Mouse (Mus musculus): Measurements from ENCODE around the gene Uso1. TPM values are rescaled to one million over a fixed set of nuclear protein-coding genes. Genes with fewer than 3 reads are reported as not detected.
"Not testable (repeated sequence)": the region's sequence is repeated elsewhere in the genome, so short reads cannot be mapped to it uniquely, and the experiment has no call there.

Gene Uso1
- total RNA-seq, 4 experiments from 2014 or later: 43.0 to 49.2 (median 46.7) TPM

GRCm38 (mm10) chr5:92127141-92127625 lies 10.6 kb upstream of the Uso1 start:
- DNase-seq (ENCODE audit: low spot score): no peak

GRCm38 (mm10) chr5:92127751-92128150 lies 10.0 kb upstream of the Uso1 start:
- DNase-seq (ENCODE audit: low spot score): no peak

GRCm38 (mm10) chr5:92128570-92128969 lies 9.2 kb upstream of the Uso1 start:
- no peak for DNase-seq (ENCODE audit: low spot score)

GRCm38 (mm10) chr5:92129321-92129768 lies 8.4 kb upstream of the Uso1 start:
- no peak for DNase-seq (ENCODE audit: low spot score)

GRCm38 (mm10) chr5:92130040-92130682 lies 7.6 kb upstream of the Uso1 start:
- DNase-seq (ENCODE audit: low spot score): no peak

- DNase-seq (ENCODE audit: low spot score): no peak
Measured at GRCm38 (mm10) chr5:92132127-92132526, 5.6 kb upstream of the Uso1 start.

GRCm38 (mm10) chr5:92133006-92133405 lies 4.7 kb upstream of the Uso1 start:
- DNase-seq (ENCODE audit: low spot score): not testable (repeated sequence)

- DNase-seq (ENCODE audit: low spot score): no peak
Measured at GRCm38 (mm10) chr5:92134934-92135333, 2.8 kb upstream of the Uso1 start.

GRCm38 (mm10) chr5:92136536-92137238 lies 1.1 kb upstream of the Uso1 start:
- no peak for DNase-seq (ENCODE audit: low spot score)

- DNase-seq (ENCODE audit: low spot score): peak; percentile 28
Measured at GRCm38 (mm10) chr5:92138093-92138621, 419 bp downstream of the Uso1 start.

- DNase-seq (ENCODE audit: low spot score): no peak
Measured at GRCm38 (mm10) chr5:92139191-92139590, 1.5 kb downstream of the Uso1 start.

GRCm38 (mm10) chr5:92141696-92142095 lies 4.0 kb downstream of the Uso1 start:
- DNase-seq (ENCODE audit: low spot score): no peak

- no peak for DNase-seq (ENCODE audit: low spot score)
Measured at GRCm38 (mm10) chr5:92142481-92142880, 4.7 kb downstream of the Uso1 start.

GRCm38 (mm10) chr5:92143665-92144064 lies 5.9 kb downstream of the Uso1 start:
- DNase-seq (ENCODE audit: low spot score): no peak

GRCm38 (mm10) chr5:92144954-92145708 lies 7.4 kb downstream of the Uso1 start:
- DNase-seq (ENCODE audit: low spot score): no peak

- DNase-seq (ENCODE audit: low spot score): no peak
Measured at GRCm38 (mm10) chr5:92148248-92148647, 10.5 kb downstream of the Uso1 start.

GRCm38 (mm10) chr5:92149330-92149982 lies 11.7 kb downstream of the Uso1 start:
- DNase-seq (ENCODE audit: low spot score): no peak

GRCm38 (mm10) chr5:92154861-92155260 lies 17.1 kb downstream of the Uso1 start:
- DNase-seq (ENCODE audit: low spot score): no peak

GRCm38 (mm10) chr5:92165976-92166375 lies 28.2 kb downstream of the Uso1 start:
- DNase-seq (ENCODE audit: low spot score): no peak

- no peak for DNase-seq (ENCODE audit: low spot score)
Measured at GRCm38 (mm10) chr5:92183071-92183830, 45.5 kb downstream of the Uso1 start.
